Mouse (Mus musculus): Measurements from ENCODE around the gene Zfp112. TPM values are rescaled to one million over a fixed set of nuclear protein-coding genes. Genes with fewer than 3 reads are reported as not detected.
"Not testable (repeated sequence)": the region's sequence is repeated elsewhere in the genome, so short reads cannot be mapped to it uniquely, and the experiment has no call there.

Gene Zfp112
- 10 to 100 TPM; 11.2 to 11.8 TPM for total RNA-seq (2021)
- long read RNA-seq, experiment 1, partial matches to known transcripts = 0 of 5 reads
- long read RNA-seq, experiment 1, other reads (novel, unspliced or antisense) = 5 of 5 reads
- long read RNA-seq, experiment 2, partial matches to known transcripts = 0 of 4 reads
- long read RNA-seq, experiment 2, other reads (novel, unspliced or antisense) = 3 of 4 reads

GRCm38 (mm10) chr7:24112156-24112856, at the start of gene Zfp112:
Gene Zfp112 (plus strand): TSS chr7:24112314.
- peak; percentile 81 to 86 for DNase-seq (ENCODE audit: low spot score in 2 of 2)

GRCm38 (mm10) chr7:24074424-24074823, 37.7 kb upstream of the Zfp112 start:
- DNase-seq (ENCODE audit: low spot score in 2 of 2) = not testable (repeated sequence)

- DNase-seq (ENCODE audit: low spot score in 2 of 2) = peak; percentile 91 to 96
Observed at GRCm38 (mm10) chr7:24081634-24082431, 30.3 kb upstream of the Zfp112 start, which contains the start of gene Zfp180. Gene Zfp180 (plus strand): TSS chr7:24081924.

- DNase-seq (ENCODE audit: low spot score in 2 of 2) = peak; percentile 63 to 69
Observed at GRCm38 (mm10) chr7:24082457-24083235, 29.5 kb upstream of the Zfp112 start.

- no peak for DNase-seq (ENCODE audit: low spot score in 2 of 2)
Observed at GRCm38 (mm10) chr7:24086871-24087270, 25.2 kb upstream of the Zfp112 start.

GRCm38 (mm10) chr7:24087485-24088125, 24.5 kb upstream of the Zfp112 start:
- no peak for DNase-seq (ENCODE audit: low spot score in 2 of 2)

GRCm38 (mm10) chr7:24104403-24104802, 7.7 kb upstream of the Zfp112 start:
- no peak for DNase-seq (ENCODE audit: low spot score in 2 of 2)

GRCm38 (mm10) chr7:24105144-24105703, 6.9 kb upstream of the Zfp112 start:
- DNase-seq (ENCODE audit: low spot score in 2 of 2) = no peak

GRCm38 (mm10) chr7:24110839-24111238, 1.3 kb upstream of the Zfp112 start:
- DNase-seq (ENCODE audit: low spot score in 2 of 2) = no peak

GRCm38 (mm10) chr7:24111772-24112155, 350 bp upstream of the Zfp112 start:
- DNase-seq (ENCODE audit: low spot score in 2 of 2) = no peak

- peak; percentile 35 to 50 for DNase-seq (ENCODE audit: low spot score in 2 of 2)
Observed at GRCm38 (mm10) chr7:24113001-24113400, 887 bp downstream of the Zfp112 start.

- DNase-seq (ENCODE audit: low spot score in 2 of 2) = no peak
Observed at GRCm38 (mm10) chr7:24116655-24117054, 4.5 kb downstream of the Zfp112 start.

- DNase-seq (ENCODE audit: low spot score in 2 of 2) = no peak
Observed at GRCm38 (mm10) chr7:24133425-24133995, 21.4 kb downstream of the Zfp112 start.

- peak; percentile 85 to 88 for DNase-seq (ENCODE audit: low spot score in 2 of 2)
Observed at GRCm38 (mm10) chr7:24133996-24134828, 22.1 kb downstream of the Zfp112 start, which contains the start of gene Zfp235. Gene Zfp235 (plus strand): TSS chr7:24134169.

- no peak for DNase-seq (ENCODE audit: low spot score in 2 of 2)
Observed at GRCm38 (mm10) chr7:24142566-24142965, 30.5 kb downstream of the Zfp112 start.

GRCm38 (mm10) chr7:24153272-24153671, 41.2 kb downstream of the Zfp112 start:
- no peak for DNase-seq (ENCODE audit: low spot score in 2 of 2)

- DNase-seq (ENCODE audit: low spot score in 2 of 2) = no peak
Observed at GRCm38 (mm10) chr7:24172191-24172590, 60.1 kb downstream of the Zfp112 start.

GRCm38 (mm10) chr7:24174618-24175336, 62.7 kb downstream of the Zfp112 start, which contains the start of gene Zfp114:
Gene Zfp114 (plus strand): TSS chr7:24175060.
- DNase-seq (ENCODE audit: low spot score in 2 of 2) = peak; percentile 68 to 69
